Mouse (Mus musculus) megakaryocyte progenitor cell, adult 5-6 weeks (primary cell): Measurements from ENCODE around the gene Lrrn3. TPM values are rescaled to one million over a fixed set of nuclear protein-coding genes. Genes with fewer than 3 reads are reported as not detected.

ENCODE experiments used
- ATAC-seq: replicated peaks from 2 replicates; pipeline ENCODE4 v1.8.0; 2016; ENCODE audit warnings: mild to moderate bottlenecking, moderate TSS enrichment, inconsistent platforms; ENCODE audit not compliant: poor library complexity
- total RNA-seq, 2 experiments: library from RNA; stranded (forward) in 1 of 2; stranded (reverse) in 1 of 2; fragments of 157-497, 149-512 nt in 1 of 2; fragments of 200-1000 nt in 1 of 2; gene quantifications; 2 replicates each; pipeline versions ENCODE4 v1.2.3 to v1.2.4; 2015 to 2017

The Lrrn3 gene
- 0.15 TPM in 1 of 2 replicates, not detected in the other for total RNA-seq (2015)
- 0.30 and 0.58 TPM in 2 replicates for total RNA-seq (2017)

DNA sequence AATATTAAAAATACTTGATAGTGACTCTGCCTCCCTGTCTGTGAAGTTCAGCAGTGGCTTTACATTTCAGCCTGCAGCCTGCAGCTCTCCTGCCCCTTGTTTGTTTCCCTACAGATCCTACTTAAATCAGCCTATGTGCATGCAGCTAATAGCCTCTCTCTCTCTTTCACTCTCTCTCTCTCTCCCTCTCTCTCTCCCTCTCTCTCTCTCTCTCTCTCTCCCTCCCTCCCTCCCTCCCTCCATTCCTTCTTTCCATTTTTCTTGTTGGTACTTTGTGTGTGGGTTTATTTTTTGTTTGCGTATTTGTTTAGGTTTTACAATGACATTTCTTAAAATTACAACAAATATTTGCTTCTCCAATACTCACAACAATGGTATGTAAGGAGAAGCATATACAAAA lies at the start of gene Lrrn3:
Lrrn3 (minus strand) TSS at position 101 of the 400 bp plus-strand sequence.
- ATAC-seq = no peak

GRCm38 (mm10) chr12:41528410-41528809 lies 42.2 kb upstream of the Lrrn3 start:
- no peak for ATAC-seq

DNA sequence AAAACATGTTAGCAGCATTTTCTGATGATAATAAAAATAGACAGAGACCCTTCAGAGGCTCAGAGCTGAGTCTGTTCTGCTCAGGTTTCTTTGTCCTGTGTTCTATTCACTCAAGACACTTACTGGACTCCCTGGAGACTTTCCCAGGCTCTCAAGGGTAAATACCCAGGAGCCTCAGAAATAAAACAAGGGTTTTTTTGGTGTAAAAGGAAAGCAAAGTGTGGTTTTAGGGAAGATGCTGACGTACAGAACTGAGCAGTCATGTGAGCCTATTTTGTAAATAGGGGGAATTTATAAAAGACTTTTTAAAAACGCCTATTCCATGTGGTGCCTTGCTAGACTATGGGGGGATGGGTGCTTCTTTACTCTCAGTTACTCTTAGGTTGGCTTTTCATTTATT lies 40.5 kb upstream of the Lrrn3 start:
- no peak for ATAC-seq

DNA sequence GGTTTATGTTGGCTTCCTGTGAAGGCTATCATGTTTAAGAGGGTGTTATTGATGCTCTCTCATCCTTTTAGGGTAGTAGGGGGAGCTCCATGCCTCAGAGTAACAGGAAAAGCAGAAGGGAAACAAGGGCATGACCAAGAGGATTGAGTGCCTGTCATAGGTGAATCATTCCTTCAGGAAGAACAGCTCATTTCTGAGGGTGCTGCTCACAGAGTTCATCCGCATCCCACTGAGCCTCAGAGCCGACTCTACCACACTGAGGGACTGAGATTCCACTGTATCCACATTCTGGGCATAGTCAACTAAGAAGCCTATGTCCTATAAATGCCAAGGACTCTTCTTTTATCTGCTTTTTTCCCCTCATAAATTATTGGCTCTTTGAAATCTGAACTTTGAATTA lies 35.4 kb upstream of the Lrrn3 start:
- no peak for ATAC-seq

GRCm38 (mm10) chr12:41520326-41520725 lies 34.1 kb upstream of the Lrrn3 start:
- ATAC-seq = no peak

DNA sequence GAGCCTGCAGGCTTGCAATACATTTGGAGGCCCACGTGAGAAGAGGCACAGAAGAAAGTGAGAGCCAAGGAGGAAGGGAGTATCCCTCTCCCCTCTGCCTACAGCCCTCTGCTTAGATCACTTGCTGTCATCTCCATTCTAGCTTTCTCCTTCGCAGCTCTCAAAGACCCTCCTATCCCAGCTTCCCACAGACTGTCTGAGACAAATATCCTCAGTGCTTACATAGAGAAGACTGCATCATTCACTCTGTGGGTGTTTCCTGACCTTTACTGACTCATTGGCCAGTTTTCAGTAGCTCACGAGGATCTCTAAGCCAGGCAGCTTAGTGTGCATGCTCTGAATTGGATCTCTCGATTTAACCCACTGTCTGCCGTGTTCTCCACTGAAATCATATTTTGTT lies 32.7 kb upstream of the Lrrn3 start:
- ATAC-seq = no peak

- no peak for ATAC-seq
Measured at GRCm38 (mm10) chr12:41510588-41510987, 24.4 kb upstream of the Lrrn3 start.

- ATAC-seq = peak; percentile 50; the same call in 1 of the 2 replicates
Measured at GRCm38 (mm10) chr12:41508610-41509009, 22.4 kb upstream of the Lrrn3 start.

DNA sequence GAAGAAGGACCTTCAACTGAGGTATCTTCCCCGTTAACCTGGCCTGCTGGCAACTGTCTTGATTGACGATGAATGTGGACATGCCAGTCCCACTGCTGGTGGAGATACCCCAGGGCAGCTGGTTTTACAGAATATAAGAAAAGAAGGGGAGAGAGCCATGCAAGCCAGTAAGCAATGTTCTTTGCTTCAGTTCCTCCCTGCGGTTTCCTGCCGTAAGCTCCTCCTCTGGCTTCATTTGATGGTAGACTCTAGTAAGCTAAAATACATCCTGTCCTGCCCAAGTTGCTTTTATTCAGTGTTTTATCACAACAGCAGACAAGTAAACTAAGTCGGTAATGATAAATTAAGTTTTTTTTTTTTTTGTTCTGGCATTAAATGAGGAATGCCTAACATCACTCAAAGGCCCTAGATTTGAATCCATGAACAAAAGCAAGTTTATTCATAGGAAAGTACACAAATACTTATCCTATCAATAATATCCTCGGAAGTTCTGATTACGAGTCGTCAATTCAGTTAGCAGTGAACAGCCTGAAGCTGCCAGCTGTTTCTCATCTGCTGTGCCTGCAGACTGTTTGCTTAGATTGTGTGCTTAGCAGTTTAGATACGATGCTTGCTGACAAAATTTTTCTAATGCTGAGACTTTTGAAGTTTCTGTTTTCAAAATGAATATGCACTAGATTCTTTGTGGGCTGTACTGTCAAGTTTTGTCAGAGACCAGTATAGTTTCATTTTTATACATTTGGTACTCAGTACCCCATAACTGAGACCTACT lies 14.0 kb upstream of the Lrrn3 start:
- ATAC-seq = peak; percentile 64

- ATAC-seq = peak; percentile 85
Measured at GRCm38 (mm10) chr12:41494620-41495019, 8.4 kb upstream of the Lrrn3 start.

DNA sequence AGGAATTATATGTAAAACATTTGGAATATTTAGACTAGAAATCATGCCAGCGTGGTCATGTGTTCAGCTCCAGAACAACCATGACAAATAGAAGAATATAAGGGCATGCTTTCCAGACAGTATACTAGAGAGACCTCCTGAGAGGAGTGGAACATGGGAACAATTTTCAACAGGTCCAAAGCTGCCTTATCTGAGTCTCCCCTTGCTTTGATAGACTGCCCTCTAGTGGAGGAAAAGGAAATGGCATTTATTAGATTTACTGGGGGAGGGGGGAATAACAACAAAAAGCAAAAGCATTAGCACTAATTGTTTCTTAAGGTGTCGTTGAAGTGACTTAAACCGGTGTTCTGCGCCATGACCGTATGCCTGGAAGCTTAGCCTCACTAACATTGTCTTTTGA lies 774 bp upstream of the Lrrn3 start:
- peak; percentile 64 for ATAC-seq

DNA sequence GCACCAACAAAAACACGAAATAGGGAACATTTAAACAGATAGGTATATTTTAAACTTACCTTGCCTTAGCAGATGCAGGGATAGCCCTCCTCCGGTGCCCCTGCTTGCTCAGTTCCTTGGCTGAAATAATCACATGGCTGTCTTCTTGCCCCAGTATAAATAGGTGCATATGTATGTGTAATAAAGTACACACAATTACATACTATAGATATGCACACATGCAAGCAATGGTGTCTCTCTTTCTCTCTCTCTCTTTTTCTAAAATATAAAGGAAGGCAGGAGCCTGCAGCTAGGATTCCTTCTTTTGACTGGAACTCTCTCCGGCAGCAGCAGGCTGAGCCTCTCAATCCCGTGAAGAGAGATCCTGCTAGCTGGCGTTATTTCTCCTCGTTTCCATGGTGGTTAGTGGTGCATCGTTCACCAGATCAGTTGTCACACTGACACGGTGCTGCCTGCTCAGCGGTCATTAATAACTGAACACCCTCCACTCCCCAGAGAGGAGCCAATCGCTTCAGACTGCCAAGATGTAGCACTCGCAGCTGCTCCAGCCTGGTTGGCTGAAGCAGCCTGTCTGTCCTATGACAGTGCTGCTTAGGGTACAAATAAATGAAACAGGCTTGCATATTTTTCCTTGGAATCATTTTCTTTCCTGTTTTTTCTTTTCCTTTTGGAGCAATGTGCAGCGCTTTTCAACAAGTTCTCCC lies 567 bp downstream of the Lrrn3 start:
- peak; percentile 59 for ATAC-seq

GRCm38 (mm10) chr12:41484689-41485511 lies 1.3 kb downstream of the Lrrn3 start:
- peak; percentile 43 for ATAC-seq

GRCm38 (mm10) chr12:41483593-41484451 lies 2.4 kb downstream of the Lrrn3 start:
- peak; percentile 21 for ATAC-seq

- no peak for ATAC-seq
Measured at GRCm38 (mm10) chr12:41483091-41483592, 3.1 kb downstream of the Lrrn3 start.

DNA sequence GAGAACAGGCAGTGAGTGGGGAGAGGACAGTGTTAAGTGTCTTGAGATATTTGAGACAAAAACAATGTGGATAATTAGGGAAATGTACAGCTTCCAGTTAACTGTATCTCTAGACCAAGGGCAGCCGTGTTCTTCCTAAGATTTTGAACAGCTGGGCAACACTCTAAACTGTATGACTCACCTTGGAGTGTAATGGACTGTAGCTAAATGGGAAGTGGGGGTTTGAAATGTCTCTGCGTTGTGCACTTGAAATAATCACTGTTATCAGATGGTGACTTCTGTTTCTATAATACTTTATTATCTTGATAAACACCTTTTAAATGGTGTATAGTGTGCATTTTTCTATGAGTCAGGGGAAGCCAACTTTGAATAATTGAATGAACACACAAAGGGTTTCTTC lies 4.7 kb downstream of the Lrrn3 start:
- no peak for ATAC-seq

- ATAC-seq = no peak
Measured at GRCm38 (mm10) chr12:41469096-41469801, 17.0 kb downstream of the Lrrn3 start.

DNA sequence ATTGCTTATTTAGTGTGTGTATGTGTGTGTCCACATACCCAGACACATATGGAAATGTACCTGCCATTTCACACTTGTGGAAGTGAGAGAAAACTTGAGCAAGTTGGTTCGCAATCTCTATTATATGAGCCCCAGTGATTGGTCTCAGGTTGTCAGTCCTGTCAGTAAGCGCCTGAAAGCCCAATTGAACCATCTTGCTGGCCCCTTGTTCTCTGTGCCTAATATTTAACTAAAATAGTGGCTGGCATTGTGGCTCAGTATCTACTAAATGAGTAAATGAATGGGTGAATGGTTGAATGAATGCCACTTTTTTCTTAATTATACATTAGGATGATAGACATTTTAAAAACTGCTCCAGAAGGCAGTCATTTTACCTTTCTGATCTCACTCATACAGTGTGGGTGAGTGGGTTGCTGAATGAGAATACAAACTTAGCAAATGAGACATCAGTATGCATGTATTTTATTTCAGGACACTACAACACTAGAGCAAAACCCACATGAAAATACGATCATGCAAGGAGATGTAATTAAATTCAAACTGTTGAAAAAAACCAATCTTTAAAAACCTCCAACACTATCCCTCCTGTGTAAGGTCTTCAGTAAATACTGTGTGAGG lies 17.7 kb downstream of the Lrrn3 start:
- ATAC-seq = no peak

DNA sequence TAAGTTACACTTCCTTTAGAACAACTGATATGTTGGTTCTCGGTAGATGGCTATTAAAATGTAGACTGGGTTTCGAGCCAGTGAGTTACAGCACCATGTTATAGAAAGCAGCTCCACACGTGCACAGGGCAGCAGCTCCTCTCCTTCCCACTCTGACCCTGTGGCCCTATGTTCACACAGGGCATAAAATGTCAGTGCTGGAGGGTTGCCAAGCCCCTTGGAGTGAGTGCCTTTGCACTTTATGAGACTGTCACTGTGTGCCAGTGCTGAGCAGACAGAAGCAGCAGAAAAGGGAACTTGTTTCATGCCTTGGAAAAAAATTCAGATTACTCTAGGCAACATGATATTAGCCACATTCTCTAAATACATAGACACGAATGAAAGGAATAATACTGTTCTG lies 47.8 kb downstream of the Lrrn3 start:
- ATAC-seq = peak; percentile 74
